Mouse (Mus musculus) left cerebral cortex, postnatal 10 days (tissue): ENCODE measurements around the gene Olfr1012. TPM values are rescaled to one million over a fixed set of nuclear protein-coding genes. Genes with fewer than 3 reads are reported as not detected.
A peak's percentile ranks its signal among the peaks of the same experiment; 100 is the strongest.
"Not testable (repeated sequence)": the region's sequence is repeated elsewhere in the genome, so short reads cannot be mapped to it uniquely, and the experiment has no call there.

Source experiments
- DNase-seq, 2 experiments: peaks; one replicate each; pipeline ENCODE4 v3.0.0; 2021 to 2022; ENCODE audit warnings: low spot score in 2 of 2, mixed read lengths in 1 of 2; ENCODE audit errors: extremely low spot score in 1 of 2
- intact Hi-C: fragments of 180-260 bp; cut with DNase I; formaldehyde crosslinking; loops from one replicate; pipeline ENCODE4 v1.15.1; 2025
- total RNA-seq, 2 experiments: library from RNA; stranded (reverse); gene quantifications; 2 replicates each; pipeline ENCODE4 v1.2.3; 2021

Gene Olfr1012
- not detected for total RNA-seq

GRCm38 (mm10) chr2:85762666-85763065, at the start of gene Olfr1012:
Gene Olfr1012 (minus strand): TSS chr2:85762766.
- DNase-seq, result no peak
- intact Hi-C loops, result no loop called here

- intact Hi-C loops, result no loop called here
- DNase-seq, result no peak
Measured at GRCm38 (mm10) chr2:85804501-85804900, 41.9 kb upstream of the Olfr1012 start.

GRCm38 (mm10) chr2:85802444-85802843, 39.9 kb upstream of the Olfr1012 start, which contains the start of gene Olfr1016:
Gene Olfr1016 (minus strand): TSS chr2:85802544.
- DNase-seq, result no peak
- intact Hi-C loops, result no loop called here

GRCm38 (mm10) chr2:85792331-85792730, 29.8 kb upstream of the Olfr1012 start:
- DNase-seq, result no peak
- intact Hi-C loops, result no loop called here

- intact Hi-C loops, result no loop called here
Measured at GRCm38 (mm10) chr2:85781717-85782116, 19.2 kb upstream of the Olfr1012 start, which contains the start of gene Olfr1015. Gene Olfr1015 (plus strand): TSS chr2:85782017.

GRCm38 (mm10) chr2:85772413-85772812, 9.8 kb upstream of the Olfr1012 start, which contains the start of gene Olfr1014:
Gene Olfr1014 (plus strand): TSS chr2:85772713.
- no peak for DNase-seq
- intact Hi-C loops, result no loop called here

More at GRCm38 (mm10) chr2:85781717-85782116, 19.2 kb upstream of the Olfr1012 start, which contains the start of gene Olfr1015:
- no peak for DNase-seq

GRCm38 (mm10) chr2:85766798-85767197, 4.2 kb upstream of the Olfr1012 start, which contains the start of gene Olfr1013:
Gene Olfr1013 (plus strand): TSS chr2:85767098.
- no peak for DNase-seq
- intact Hi-C loops, result no loop called here

- intact Hi-C loops, result no loop called here
- no peak for DNase-seq
Measured at GRCm38 (mm10) chr2:85753822-85754221, 8.7 kb downstream of the Olfr1012 start.

GRCm38 (mm10) chr2:85725793-85726192, 36.8 kb downstream of the Olfr1012 start:
- intact Hi-C loops, result loop anchor here (5.0 kb wide), 1 partner anchor 737 kb away; no protein-coding TSS in a partner anchor
- peak in 1 of 2 experiments; percentile 44 for DNase-seq

- intact Hi-C loops, result no loop called here
Measured at GRCm38 (mm10) chr2:85715119-85715518, 47.4 kb downstream of the Olfr1012 start, which contains the start of gene Olfr1009. Gene Olfr1009 (plus strand): TSS chr2:85715419.

GRCm38 (mm10) chr2:85711159-85711558, 51.4 kb downstream of the Olfr1012 start:
- DNase-seq, result no peak
- intact Hi-C loops, result no loop called here

More at GRCm38 (mm10) chr2:85715119-85715518, 47.4 kb downstream of the Olfr1012 start, which contains the start of gene Olfr1009:
- no peak for DNase-seq

GRCm38 (mm10) chr2:85710680-85711079, 51.9 kb downstream of the Olfr1012 start:
- intact Hi-C loops, result not testable (repeated sequence)

More at GRCm38 (mm10) chr2:85710680-85711079, 51.9 kb downstream of the Olfr1012 start:
- not testable (repeated sequence) for DNase-seq

Other genes starting within 250 kb of the Olfr1012 start
- gene 4833423E24Rik, start 243.7 kb downstream of the Olfr1012 start, total RNA-seq, result under 1 TPM; 0.20 to 0.28 TPM
- gene Olfr996, start 183.6 kb downstream of the Olfr1012 start, total RNA-seq, result not detected
- gene Olfr998, start 173.8 kb downstream of the Olfr1012 start, total RNA-seq, result not detected
- not detected for gene Olfr1000, start 150.9 kb downstream of the Olfr1012 start, total RNA-seq
- not detected for gene Olfr1002, start 112.1 kb downstream of the Olfr1012 start, total RNA-seq
- gene Olfr154, start 98.3 kb downstream of the Olfr1012 start, total RNA-seq, result not detected
- not detected for gene Olfr1006, start 84.0 kb downstream of the Olfr1012 start, total RNA-seq
- not detected for gene Olfr1008, start 73.3 kb downstream of the Olfr1012 start, total RNA-seq
- gene Olfr1009, start 47.3 kb downstream of the Olfr1012 start, total RNA-seq, result not detected
- not detected for gene Olfr1013, start 4.3 kb upstream of the Olfr1012 start, total RNA-seq
- gene Olfr1014, start 9.9 kb upstream of the Olfr1012 start, total RNA-seq, result not detected
- not detected for gene Olfr1015, start 19.3 kb upstream of the Olfr1012 start, total RNA-seq
- not detected for gene Olfr1016, start 39.8 kb upstream of the Olfr1012 start, total RNA-seq
- not detected for gene Olfr1018, start 55.7 kb upstream of the Olfr1012 start, total RNA-seq
- gene Olfr1019, start 82.7 kb upstream of the Olfr1012 start, total RNA-seq, result not detected
- not detected for gene Olfr1020, start 84.3 kb upstream of the Olfr1012 start, total RNA-seq
- gene Olfr1022, start 105.8 kb upstream of the Olfr1012 start, total RNA-seq, result not detected
- gene Olfr1023, start 122.9 kb upstream of the Olfr1012 start, total RNA-seq, result not detected
- not detected for gene Olfr1024, start 142.3 kb upstream of the Olfr1012 start, total RNA-seq
- gene Olfr1025-ps1, start 152.4 kb upstream of the Olfr1012 start, total RNA-seq, result not detected
- gene Olfr1026, start 158.8 kb upstream of the Olfr1012 start, total RNA-seq, result not detected
- not detected for gene Olfr1028, start 187.7 kb upstream of the Olfr1012 start, total RNA-seq
- gene Olfr1029, start 211.1 kb upstream of the Olfr1012 start, total RNA-seq, result not detected
- not detected for gene Olfr1030, start 216.5 kb upstream of the Olfr1012 start, total RNA-seq
- gene Olfr1031, start 227.5 kb upstream of the Olfr1012 start, total RNA-seq, result not detected
- not detected for gene Olfr1032, start 242.8 kb upstream of the Olfr1012 start, total RNA-seq